Mouse (Mus musculus): Measurements from ENCODE around the gene Faah. TPM values are rescaled to one million over a fixed set of nuclear protein-coding genes. Genes with fewer than 3 reads are reported as not detected.

The Faah gene
- polyA plus RNA-seq, 1 experiment, result 34.7 TPM

DNA sequence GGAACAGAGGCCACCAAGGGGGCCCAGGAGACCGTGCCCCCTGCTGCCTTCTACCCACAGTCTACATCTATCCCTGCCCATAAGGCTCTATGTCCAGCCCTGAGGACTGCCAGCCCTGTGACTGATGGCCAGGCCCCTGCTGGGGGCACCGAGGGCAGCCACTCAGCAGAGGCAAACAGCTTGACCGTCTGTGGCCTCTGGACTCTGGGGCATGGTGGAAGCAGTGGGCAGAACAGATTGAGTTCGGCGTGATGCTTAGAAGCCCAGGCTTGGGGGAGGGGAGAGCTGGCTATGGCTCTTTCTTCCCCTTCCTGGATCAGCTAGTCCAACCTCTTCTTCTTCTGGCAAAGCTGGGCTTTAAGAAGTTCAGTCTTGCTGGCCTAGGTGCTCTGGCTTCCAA lies 64.2 kb downstream of the Faah start:
- TF ChIP-seq CTCF (conservative IDR thresholded peaks at IDR 0.05; ENCODE audit: insufficient read depth, insufficient read length, low read depth, low read length) (no peak), POLR2A (IDR thresholded peaks at IDR 0.05; ENCODE audit: low read depth, low read length) (no peak)
- Histone ChIP-seq H3K4me1 (ENCODE audit: control insufficient read depth, insufficient read depth, low read length) (no peaks in the 10 kb centered on the region), H3K27me3 (replicated peaks; ENCODE audit: control insufficient read depth, insufficient read depth, low read length) (no peaks in the 10 kb centered on the region)

DNA sequence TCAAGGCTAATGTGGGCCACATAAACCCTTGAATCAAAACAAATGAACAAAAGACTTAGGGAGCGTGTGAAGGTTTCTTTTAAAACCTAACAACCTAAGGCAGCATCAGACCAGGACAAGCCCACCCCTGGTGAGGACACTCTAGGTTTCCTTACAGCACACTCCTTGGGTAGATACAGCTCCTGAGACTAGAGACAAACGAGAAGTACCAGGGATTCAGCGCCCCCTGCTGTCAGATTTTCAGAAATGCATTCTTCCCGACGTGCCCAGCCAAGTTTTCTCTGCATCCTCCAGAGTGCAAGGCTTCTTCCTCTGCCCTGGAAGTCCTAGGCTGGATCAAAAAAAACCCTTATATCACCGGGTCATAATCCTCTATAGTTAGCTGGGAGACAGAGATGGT lies 65.0 kb downstream of the Faah start:
- no peaks in the 10 kb centered on the region for H3K27me3 ChIP-seq (replicated peaks; ENCODE audit: control insufficient read depth, insufficient read depth, low read length)
- no peaks in the 10 kb centered on the region for H3K4me1 ChIP-seq (ENCODE audit: control insufficient read depth, insufficient read depth, low read length)
- no peaks in the 10 kb centered on the region for H3K36me3 ChIP-seq (ENCODE audit: control insufficient read depth, insufficient read depth, low read length)
- DNase-seq, result peak; percentile 64
- peak; percentile 72 for TF ChIP-seq CTCF (conservative IDR thresholded peaks at IDR 0.05; ENCODE audit: insufficient read depth, insufficient read length, low read depth, low read length)
- TF ChIP-seq POLR2A (IDR thresholded peaks at IDR 0.05; ENCODE audit: low read depth, low read length), result no peak
- WGBS, result 21% methylated on average over 6 of the region's 6 CpGs
- no peak overlapping the region for H3K4me3 ChIP-seq (ENCODE audit: insufficient read depth, low read depth, low read length)
- H3K27ac ChIP-seq (ENCODE audit: insufficient read depth, low read depth, low read length), result no peak overlapping the region

More for the DNA sequence above, 64.2 kb downstream of the Faah start:
- H3K36me3 ChIP-seq (ENCODE audit: control insufficient read depth, insufficient read depth, low read length), result no peaks in the 10 kb centered on the region
- H3K4me3 ChIP-seq (ENCODE audit: insufficient read depth, low read depth, low read length), result no peak overlapping the region
- H3K27ac ChIP-seq (ENCODE audit: insufficient read depth, low read depth, low read length), result no peak overlapping the region
- DNase-seq, result peak; percentile 67
- WGBS, result 31% methylated on average over 5 of the region's 5 CpGs

DNA sequence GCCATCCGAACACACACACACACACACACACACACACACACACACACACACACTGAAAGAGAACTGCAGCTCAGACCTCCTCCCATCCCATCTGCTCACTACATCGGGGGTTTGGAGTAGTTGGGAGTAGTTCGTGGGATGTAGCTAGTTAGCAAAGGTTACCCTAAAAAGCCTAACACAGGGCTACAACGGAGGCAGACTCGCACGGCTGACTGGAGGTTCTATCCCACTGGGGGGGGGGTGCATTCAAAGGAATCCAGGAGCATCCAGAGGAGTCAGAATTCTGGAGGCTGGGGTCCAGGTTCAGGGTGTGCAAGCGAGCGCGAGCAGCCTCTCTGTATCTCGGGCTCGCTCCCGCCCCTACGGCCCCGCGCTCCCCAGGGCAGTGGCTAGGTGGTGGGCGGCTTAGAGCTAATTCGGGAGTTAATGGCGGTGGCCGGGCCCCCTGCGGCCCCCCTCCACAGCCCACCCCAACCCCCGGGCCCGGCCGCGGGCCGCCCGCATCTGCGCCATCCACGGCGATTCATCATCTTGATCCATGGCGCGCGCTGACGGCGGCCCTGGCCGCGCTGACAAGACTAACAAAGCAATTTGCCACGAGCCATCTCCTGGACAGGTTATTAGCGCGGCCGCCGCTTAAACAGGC lies 73.9 kb downstream of the Faah start:
- Histone ChIP-seq H3K27ac (ENCODE audit: insufficient read depth, low read depth, low read length) (no peak overlapping the region), H3K36me3 (ENCODE audit: control insufficient read depth, insufficient read depth, low read length) (no peaks in the 10 kb centered on the region), H3K27me3 (replicated peaks; ENCODE audit: control insufficient read depth, insufficient read depth, low read length) (peaks cover 1% of the 10 kb centered on the region), H3K4me1 (ENCODE audit: control insufficient read depth, insufficient read depth, low read length) (no peaks in the 10 kb centered on the region), H3K4me3 (ENCODE audit: insufficient read depth, low read depth, low read length) (no peak overlapping the region)
- no peak for DNase-seq
- no peak for TF ChIP-seq CTCF (conservative IDR thresholded peaks at IDR 0.05; ENCODE audit: insufficient read depth, insufficient read length, low read depth, low read length)
- 2% methylated on average over 41 of the region's 41 CpGs for WGBS

DNA sequence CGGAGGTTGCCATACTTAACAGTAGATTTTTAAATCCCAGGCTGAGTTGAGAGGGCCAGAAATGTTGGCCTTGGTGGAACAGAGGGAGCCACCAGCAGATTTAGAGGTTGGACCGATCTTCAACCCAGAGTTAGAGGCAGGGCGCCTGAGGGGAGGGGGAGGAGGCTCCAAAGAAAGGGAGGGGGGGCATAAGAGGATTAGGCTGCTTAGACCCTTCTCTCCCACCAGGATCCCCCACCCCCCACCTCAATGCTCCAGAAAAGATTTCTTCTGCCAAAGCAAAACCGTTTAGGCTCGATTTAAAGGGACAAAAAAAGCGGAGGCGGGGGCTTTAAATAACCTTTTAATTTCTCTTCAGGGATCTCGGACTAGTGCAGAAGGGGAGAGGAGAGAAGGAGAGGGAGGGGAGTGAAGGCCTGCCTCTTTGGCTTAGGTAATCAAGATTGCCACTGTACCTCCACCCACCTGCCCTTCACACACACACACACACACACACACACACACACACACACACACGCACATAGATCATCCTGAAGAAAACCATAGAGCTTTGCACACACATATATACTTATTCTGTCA lies 76.4 kb downstream of the Faah start:
- no peak overlapping the region for H3K27ac ChIP-seq (ENCODE audit: insufficient read depth, low read depth, low read length)
- H3K4me3 ChIP-seq (ENCODE audit: insufficient read depth, low read depth, low read length), result no peak overlapping the region
- WGBS, result 12% methylated on average over 9 of the region's 9 CpGs
- peaks cover 5% of the 10 kb centered on the region for H3K27me3 ChIP-seq (replicated peaks; ENCODE audit: control insufficient read depth, insufficient read depth, low read length)
- DNase-seq, result no peak
- H3K4me1 ChIP-seq (ENCODE audit: control insufficient read depth, insufficient read depth, low read length), result no peaks in the 10 kb centered on the region
- TF ChIP-seq CTCF (conservative IDR thresholded peaks at IDR 0.05; ENCODE audit: insufficient read depth, insufficient read length, low read depth, low read length) (no peak), POLR2A (IDR thresholded peaks at IDR 0.05; ENCODE audit: low read depth, low read length) (no peak)
- no peaks in the 10 kb centered on the region for H3K36me3 ChIP-seq (ENCODE audit: control insufficient read depth, insufficient read depth, low read length)

DNA sequence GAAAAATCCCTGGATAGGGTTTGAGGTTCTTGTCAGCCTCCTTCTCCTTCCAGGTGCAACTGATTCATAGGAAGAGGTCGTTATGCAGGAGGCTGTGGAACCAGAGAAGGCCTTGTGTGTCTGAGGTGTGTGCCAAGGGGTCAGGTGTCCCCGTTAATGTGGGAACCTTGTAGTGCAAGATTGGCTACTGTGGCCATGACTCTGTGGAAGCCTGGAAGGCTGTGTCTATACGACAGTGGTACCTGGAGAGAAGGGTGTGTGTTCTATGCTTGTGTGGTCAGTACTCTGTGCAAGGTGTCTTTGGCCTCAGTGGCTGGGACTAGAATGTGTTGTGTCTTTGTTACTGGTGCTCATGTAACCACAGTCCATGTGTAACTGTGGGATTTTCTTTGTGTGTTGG lies 77.0 kb downstream of the Faah start:
- WGBS, result 20% methylated on average over 3 of the region's 3 CpGs
- peaks cover 5% of the 10 kb centered on the region for H3K27me3 ChIP-seq (replicated peaks; ENCODE audit: control insufficient read depth, insufficient read depth, low read length)

DNA sequence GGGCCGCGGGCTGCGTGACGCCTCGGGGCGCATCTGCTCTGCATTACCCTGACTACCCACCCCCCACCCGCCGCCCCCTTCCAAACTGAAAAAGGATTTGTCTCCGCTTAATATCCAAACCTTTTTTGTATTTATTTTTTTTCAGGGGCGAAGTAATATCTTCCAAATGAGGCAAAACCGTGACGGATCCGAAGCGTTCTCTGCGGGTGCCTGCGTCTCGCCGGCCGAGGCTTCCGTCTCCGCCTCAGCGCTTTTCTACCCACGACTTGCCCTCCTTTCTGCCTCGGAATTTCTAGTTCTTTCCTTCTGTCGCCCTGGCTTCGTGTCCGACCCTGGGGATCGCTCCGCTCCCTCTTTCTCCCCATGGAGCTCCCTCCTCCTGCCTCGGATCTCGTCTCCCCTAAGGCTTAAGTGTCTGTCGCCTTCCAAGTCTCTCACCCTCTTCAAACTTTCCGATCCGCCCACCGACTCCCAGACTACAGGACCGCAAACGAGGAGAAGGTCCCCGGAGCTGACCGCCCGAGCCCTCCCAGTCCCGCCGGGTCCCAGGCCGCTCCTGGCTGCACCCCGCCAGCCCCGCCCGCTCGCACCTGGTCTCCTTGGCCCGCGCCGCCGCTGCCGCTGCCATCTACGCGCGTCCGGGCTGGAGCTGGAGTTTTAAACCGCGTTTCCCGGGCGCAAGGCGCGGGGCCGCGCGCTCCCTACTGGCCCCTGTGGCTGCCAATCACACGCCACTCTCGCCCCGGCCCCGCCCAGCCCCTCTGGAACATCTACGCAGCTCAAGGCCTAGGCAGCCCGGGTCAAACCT lies 78.2 kb downstream of the Faah start, which contains the start of gene Dmbx1:
TSS of gene Dmbx1 (minus strand) at position 632 of the 808 bp plus-strand sequence.
- peak; percentile 15 for DNase-seq
- no peak for TF ChIP-seq CTCF (conservative IDR thresholded peaks at IDR 0.05; ENCODE audit: insufficient read depth, insufficient read length, low read depth, low read length)
- TF ChIP-seq POLR2A (IDR thresholded peaks at IDR 0.05; ENCODE audit: low read depth, low read length), result no peak
- Histone ChIP-seq H3K27me3 (replicated peaks; ENCODE audit: control insufficient read depth, insufficient read depth, low read length) (peaks cover 5% of the 10 kb centered on the region), H3K4me3 (ENCODE audit: insufficient read depth, low read depth, low read length) (no peak within 1 kb of the TSS), H3K4me1 (ENCODE audit: control insufficient read depth, insufficient read depth, low read length) (no peaks in the 10 kb centered on the region), H3K27ac (ENCODE audit: insufficient read depth, low read depth, low read length) (no peak within 1 kb of the TSS), H3K36me3 (ENCODE audit: control insufficient read depth, insufficient read depth, low read length) (no peaks in the 10 kb centered on the region)
- WGBS, result 3% methylated on average over 71 of the region's 71 CpGs

More for the DNA sequence above, 77.0 kb downstream of the Faah start:
- Histone ChIP-seq H3K36me3 (ENCODE audit: control insufficient read depth, insufficient read depth, low read length) (no peaks in the 10 kb centered on the region), H3K27ac (ENCODE audit: insufficient read depth, low read depth, low read length) (no peak overlapping the region), H3K4me1 (ENCODE audit: control insufficient read depth, insufficient read depth, low read length) (no peaks in the 10 kb centered on the region), H3K4me3 (ENCODE audit: insufficient read depth, low read depth, low read length) (no peak overlapping the region)
- DNase-seq, result no peak
- no peak for TF ChIP-seq CTCF (conservative IDR thresholded peaks at IDR 0.05; ENCODE audit: insufficient read depth, insufficient read length, low read depth, low read length)
- no peak for TF ChIP-seq POLR2A (IDR thresholded peaks at IDR 0.05; ENCODE audit: low read depth, low read length)
